Mouse (Mus musculus) heart, postnatal 0 days (tissue): ENCODE results near the gene Orc3.

ENCODE experiments used
- CTCF ChIP-seq: IDR thresholded peaks from 2 replicates; pipeline ENCODE4 v1.5.1; 2016; ENCODE audit warnings: antibody characterized with exemption, control low read depth, low read depth
- EP300 ChIP-seq: IDR thresholded peaks from 2 replicates; pipeline ENCODE4 v1.6.1; 2016; ENCODE audit warnings: antibody characterized with exemption, low read depth

DNA sequence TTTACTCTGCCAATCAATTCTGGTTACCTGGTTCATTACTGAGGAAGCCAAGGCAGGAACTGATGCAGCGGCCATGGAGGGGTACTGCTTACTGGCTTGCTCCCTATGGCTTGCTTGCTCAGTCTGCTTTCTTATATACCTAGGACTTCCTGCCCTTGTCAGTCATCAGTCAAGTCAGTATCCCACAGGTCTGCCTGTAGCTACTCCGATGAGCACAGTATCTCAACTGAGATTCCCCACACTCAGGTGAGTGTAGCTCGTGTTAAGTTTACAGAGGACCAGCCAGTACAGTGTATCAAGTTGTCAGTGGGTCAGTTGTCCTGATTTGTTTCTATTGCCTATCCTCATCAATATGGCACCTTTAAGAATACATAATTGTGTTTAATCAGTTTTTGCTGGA, 26.0 kb upstream of the Orc3 start:
- no peak for TF ChIP-seq CTCF
- TF ChIP-seq EP300 = no peak
